Mouse (Mus musculus) liver, postnatal 0 days (tissue): ENCODE results near the gene Cnksr3. TPM values are rescaled to one million over a fixed set of nuclear protein-coding genes. Genes with fewer than 3 reads are reported as not detected.

Experiments
- ATAC-seq: fragments of 200-750 bp; cut with Nextera tagmentation; 2 replicates; pipeline ENCODE4 v1.8.0; 2017; ENCODE audit warnings: mild to moderate bottlenecking, moderate library complexity
- DNase-seq: peaks from one replicate; pipeline ENCODE4 v3.0.0-alpha.2; 2016
- H3K27ac ChIP-seq: fragments of 300-500 bp; sonication (generic); 2 replicates; pipeline ENCODE4 v1.5.1; 2014; ENCODE audit warnings: antibody characterized with exemption, moderate library complexity, mild to moderate bottlenecking, low read depth
- H3K27me3 ChIP-seq: fragments of 300-500 bp; sonication (generic); 2 replicates; pipeline ENCODE4 v1.6.1; 2014; ENCODE audit warnings: low read length, control low read depth, mixed read lengths; ENCODE audit not compliant: insufficient read depth
- H3K36me3 ChIP-seq: fragments of 300-500 bp; sonication (generic); replicated peaks from 2 replicates; pipeline ENCODE4 v1.6.1; 2014; ENCODE audit warnings: mild to moderate bottlenecking, control low read depth, low read length, moderate library complexity, mixed read lengths; ENCODE audit not compliant: insufficient read depth
- H3K4me1 ChIP-seq: fragments of 300-500 bp; sonication (generic); 2 replicates; pipeline ENCODE4 v1.6.1; 2014; ENCODE audit warnings: antibody characterized with exemption, mild to moderate bottlenecking, control low read depth; ENCODE audit not compliant: insufficient read depth
- H3K4me2 ChIP-seq: fragments of 300-500 bp; sonication (generic); 2 replicates; pipeline ENCODE4 v1.6.1; 2014; ENCODE audit warnings: low read depth, mild to moderate bottlenecking, low read length, moderate library complexity, mixed read lengths
- H3K4me3 ChIP-seq: fragments of 300-500 bp; sonication (generic); 2 replicates; pipeline ENCODE4 v1.5.1; 2014; ENCODE audit warnings: low read depth, low read length
- H3K9ac ChIP-seq: fragments of 300-500 bp; sonication (generic); replicated peaks from 2 replicates; pipeline ENCODE4 v1.6.1; 2014; ENCODE audit warnings: mild to moderate bottlenecking, moderate library complexity
- H3K9me3 ChIP-seq: fragments of 300-500 bp; sonication (generic); 2 replicates; pipeline ENCODE4 v1.6.1; 2016; ENCODE audit warnings: mild to moderate bottlenecking, control low read depth, low read length, mixed read lengths
- CTCF ChIP-seq: sonication (generic); IDR thresholded peaks from 2 replicates; pipeline ENCODE4 v1.5.1; 2016; ENCODE audit warnings: antibody characterized with exemption, low read depth
- EP300 ChIP-seq: IDR thresholded peaks from 2 replicates; pipeline ENCODE4 v1.6.1; 2016; ENCODE audit warnings: antibody characterized with exemption, low read depth, mild to moderate bottlenecking
- WGBS: fragments of 180-500 bp; shearing (Covaris S2); extraction: QIAGEN DNeasy Blood & Tissue Kit; methylation state at CpG from one replicate; pipeline ENCODE4 v1.1.7; 2014; ENCODE audit not compliant: insufficient replicate concordance; 5-methylcytosine and 5-hydroxymethylcytosine counted together
- polyA plus RNA-seq: library from polyadenylated mRNA; unstranded; fragments of >200 nt; fragmentation: Nextera tagmentation; extraction: Ambion mirVana; gene quantifications from 2 replicates; pipeline ENCODE4 v1.2.1, GENCODE M21; 2015

Gene Cnksr3
- polyA plus RNA-seq, 1 experiment from 2014 or later, result 3.8 TPM

DNA sequence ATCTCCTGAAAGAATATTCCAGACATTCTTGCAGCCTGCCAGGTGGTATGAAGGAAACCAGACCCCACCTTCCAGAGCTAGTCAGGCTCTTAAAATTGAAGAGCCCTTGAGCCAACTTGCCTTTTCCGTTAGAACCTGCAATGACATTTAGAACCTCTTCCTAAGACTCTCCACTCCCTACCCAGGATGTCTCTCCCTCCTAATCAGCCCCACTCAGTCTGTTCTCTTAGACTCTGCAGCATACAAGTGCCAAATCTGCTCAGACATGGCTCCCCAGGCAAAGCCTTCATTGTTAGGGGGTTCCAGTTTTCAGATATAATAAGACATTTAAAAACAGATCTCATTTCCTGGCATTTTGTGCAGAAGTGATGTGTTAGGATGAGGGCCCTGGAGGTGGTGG, 108.2 kb downstream of the Cnksr3 start:
- Histone ChIP-seq H3K4me3 (no peak overlapping the region), H3K27me3 (no peaks in the 10 kb centered on the region), H3K4me1 (no peaks in the 10 kb centered on the region), H3K9me3 (no peaks in the 10 kb centered on the region), H3K4me2 (no peak overlapping the region), H3K9ac (no peak overlapping the region), H3K27ac (no peak overlapping the region), H3K36me3 (no peaks in the 10 kb centered on the region)
- 60% methylated on average over 1 of the region's 1 CpGs for WGBS
- DNase-seq, result no peak
- no peak for ATAC-seq
- no peak for TF ChIP-seq EP300
- TF ChIP-seq CTCF, result no peak

DNA sequence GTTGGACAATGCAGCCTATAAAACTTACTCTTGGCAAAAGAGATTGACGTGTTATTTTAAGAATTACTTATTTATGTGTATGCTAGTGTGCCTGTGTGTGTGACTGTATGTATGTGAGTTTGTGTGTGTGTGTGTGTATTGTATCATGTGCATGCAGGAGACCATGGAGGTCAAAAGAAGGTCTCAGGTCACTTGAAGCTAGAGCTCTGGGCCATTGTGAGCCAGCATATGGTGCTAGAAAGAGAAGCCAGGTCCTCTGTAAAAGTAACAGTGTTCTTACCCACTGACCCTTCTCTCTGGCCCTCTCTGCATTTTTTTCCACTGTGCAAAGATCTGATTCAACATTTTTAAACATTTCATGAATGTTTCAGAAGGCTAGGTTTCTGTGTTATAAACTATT, 134.1 kb downstream of the Cnksr3 start:
- H3K27ac ChIP-seq, result no peak overlapping the region
- H3K4me3 ChIP-seq, result no peak overlapping the region
- ATAC-seq (no peak), DNase-seq (no peak)
- TF ChIP-seq EP300 (no peak), CTCF (no peak)
- H3K4me1 ChIP-seq, result no peaks in the 10 kb centered on the region
- H3K9me3 ChIP-seq, result no peaks in the 10 kb centered on the region
- no peak overlapping the region for H3K4me2 ChIP-seq
- H3K27me3 ChIP-seq, result no peaks in the 10 kb centered on the region
- 88% methylated on average over 1 of the region's 1 CpGs for WGBS
- no peaks in the 10 kb centered on the region for H3K36me3 ChIP-seq
- no peak overlapping the region for H3K9ac ChIP-seq

DNA sequence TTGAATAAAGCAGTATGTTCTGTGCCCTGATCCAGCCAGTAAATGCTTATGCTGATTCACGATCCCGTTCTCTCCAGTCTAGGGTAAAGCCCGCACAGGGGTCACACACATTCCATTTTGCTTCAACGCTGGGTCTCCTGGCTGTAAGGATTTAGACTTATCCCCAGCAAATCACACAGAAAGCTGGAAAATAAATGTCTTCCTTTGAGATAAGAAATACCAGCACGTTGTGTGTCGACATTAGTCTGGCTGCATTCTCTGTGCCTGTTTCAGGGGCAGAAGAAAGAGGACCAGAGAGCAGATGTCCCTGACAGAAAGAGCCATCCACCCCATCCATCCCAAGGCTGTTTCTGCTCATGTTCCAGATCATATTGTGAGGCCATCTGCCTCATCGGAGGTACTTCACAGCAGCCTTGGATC, 134.6 kb downstream of the Cnksr3 start:
- 74% methylated on average over 7 of the region's 7 CpGs for WGBS
- DNase-seq, result no peak
- Histone ChIP-seq H3K4me3 (no peak overlapping the region), H3K27me3 (no peaks in the 10 kb centered on the region), H3K27ac (no peak overlapping the region), H3K36me3 (no peaks in the 10 kb centered on the region), H3K4me1 (no peaks in the 10 kb centered on the region), H3K4me2 (no peak overlapping the region), H3K9me3 (no peaks in the 10 kb centered on the region), H3K9ac (no peak overlapping the region)
- no peak for ATAC-seq
- TF ChIP-seq CTCF, result no peak
- TF ChIP-seq EP300, result no peak

DNA sequence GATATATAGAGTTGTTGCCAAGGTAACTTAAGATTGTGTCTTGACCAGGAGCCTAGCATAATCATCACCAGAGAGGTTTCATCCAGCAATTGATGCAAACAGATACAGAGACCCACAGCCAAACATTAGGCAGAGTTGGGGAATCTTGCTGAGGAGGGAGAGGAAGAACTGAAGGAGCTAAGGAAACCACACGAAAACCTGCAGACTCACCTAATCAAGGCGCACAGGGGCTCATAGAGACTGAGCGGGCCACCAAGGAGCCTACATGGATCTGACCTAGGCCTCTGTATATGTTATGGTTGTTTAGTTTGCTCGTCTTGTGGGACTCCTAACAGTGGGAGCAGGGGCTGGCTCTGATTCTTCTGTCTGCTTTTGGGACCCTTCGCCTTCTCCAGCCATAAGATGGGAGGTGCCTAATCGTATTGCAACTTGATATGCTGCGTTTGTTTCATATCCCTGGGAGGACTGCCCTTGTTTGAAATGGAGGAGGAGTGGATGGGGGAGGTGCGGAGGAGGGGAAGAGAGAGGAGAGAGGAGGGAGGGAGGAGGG, 135.3 kb downstream of the Cnksr3 start:
- Histone ChIP-seq H3K4me1 (no peaks in the 10 kb centered on the region), H3K9ac (no peak overlapping the region), H3K4me3 (no peak overlapping the region), H3K27me3 (no peaks in the 10 kb centered on the region), H3K9me3 (no peaks in the 10 kb centered on the region), H3K4me2 (no peak overlapping the region), H3K36me3 (no peaks in the 10 kb centered on the region), H3K27ac (no peak overlapping the region)
- ATAC-seq (no peak), DNase-seq (no peak)
- WGBS, result 59% methylated on average over 7 of the region's 8 CpGs
- TF ChIP-seq CTCF, result no peak
- no peak for TF ChIP-seq EP300

DNA sequence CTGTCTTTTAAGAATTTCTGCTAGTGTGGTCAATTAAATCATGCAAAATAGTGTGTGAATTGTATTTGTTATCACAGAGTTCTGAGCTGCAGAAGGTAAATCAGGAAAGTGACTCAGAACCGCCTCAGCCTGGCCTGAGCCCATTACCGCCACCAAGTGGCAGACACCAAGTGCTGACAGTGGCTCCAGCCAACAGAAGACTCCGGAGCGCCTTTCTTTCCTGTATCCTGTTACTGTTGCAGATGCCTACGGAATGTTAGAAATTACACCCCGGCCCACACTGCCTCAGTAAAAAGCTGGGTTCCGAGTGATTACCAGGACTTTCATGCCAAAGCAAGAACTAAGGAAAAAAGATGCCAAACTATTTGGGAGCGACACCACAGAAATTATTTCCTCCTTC, 135.8 kb downstream of the Cnksr3 start:
- H3K27me3 ChIP-seq, result no peaks in the 10 kb centered on the region
- no peak overlapping the region for H3K4me3 ChIP-seq
- whole genome bisulfite sequencing, result 15% methylated on average over 8 of the region's 8 CpGs
- H3K36me3 ChIP-seq, result no peaks in the 10 kb centered on the region
- no peaks in the 10 kb centered on the region for H3K4me1 ChIP-seq
- H3K9me3 ChIP-seq, result no peaks in the 10 kb centered on the region
- no peak overlapping the region for H3K9ac ChIP-seq
- TF ChIP-seq EP300, result no peak
- peak; percentile 82 for TF ChIP-seq CTCF
- DNase-seq, result peak; percentile 64
- no peak overlapping the region for H3K27ac ChIP-seq
- ATAC-seq, result 0 out of 2 replicates have a peak, but pooled peaks have one; percentile 49
- no peak overlapping the region for H3K4me2 ChIP-seq

DNA sequence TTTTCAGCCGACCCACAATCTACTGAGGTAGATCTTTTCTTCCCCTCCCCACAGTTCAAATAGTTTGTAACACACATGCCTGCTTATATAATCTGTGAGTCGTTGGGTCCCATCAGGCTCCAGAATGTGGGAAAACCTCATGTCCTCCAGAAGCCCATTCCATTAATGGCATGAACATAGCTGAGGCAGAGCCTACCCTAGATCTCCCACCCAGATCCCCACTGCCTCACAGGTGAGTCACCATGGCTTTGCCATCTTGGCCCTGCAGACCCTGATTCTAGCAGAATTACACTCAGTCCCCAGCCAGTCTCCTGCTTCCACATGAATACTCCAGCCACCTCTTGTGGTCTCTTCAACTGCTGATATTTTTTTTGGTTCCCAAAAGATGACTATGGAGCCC, 136.4 kb downstream of the Cnksr3 start:
- Histone ChIP-seq H3K27me3 (no peaks in the 10 kb centered on the region), H3K9ac (no peak overlapping the region), H3K4me1 (no peaks in the 10 kb centered on the region), H3K27ac (no peak overlapping the region), H3K4me3 (no peak overlapping the region), H3K36me3 (no peaks in the 10 kb centered on the region), H3K4me2 (no peak overlapping the region), H3K9me3 (no peaks in the 10 kb centered on the region)
- ATAC-seq (no peak), DNase-seq (no peak)
- TF ChIP-seq EP300 (no peak), CTCF (no peak)
- WGBS, result 80% methylated on average over 2 of the region's 2 CpGs

DNA sequence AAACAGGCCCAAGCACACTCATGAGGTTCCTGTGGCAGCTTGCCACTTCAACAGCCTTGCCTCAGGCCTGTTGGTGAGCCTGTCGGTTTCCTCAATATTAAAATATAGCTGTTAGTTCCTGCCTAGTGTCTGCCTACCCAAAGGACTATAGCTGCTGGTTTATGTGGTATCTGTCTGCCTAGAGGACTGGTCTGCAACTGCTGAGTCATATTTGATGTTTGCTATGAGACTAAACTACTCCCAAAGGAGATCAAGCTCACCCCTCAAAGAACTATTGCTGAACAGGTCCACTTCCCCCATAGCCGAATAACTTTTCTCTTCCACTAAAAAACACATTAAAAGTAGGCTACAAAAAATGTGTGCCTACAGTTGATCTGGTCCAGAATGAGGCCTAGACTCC, 137.8 kb downstream of the Cnksr3 start:
- DNase-seq (no peak), ATAC-seq (no peak)
- Histone ChIP-seq H3K9ac (no peak overlapping the region), H3K9me3 (no peaks in the 10 kb centered on the region), H3K27ac (no peak overlapping the region), H3K36me3 (no peaks in the 10 kb centered on the region), H3K4me3 (no peak overlapping the region), H3K27me3 (no peaks in the 10 kb centered on the region), H3K4me2 (no peak overlapping the region), H3K4me1 (no peaks in the 10 kb centered on the region)
- WGBS, result 63% methylated on average over 2 of the region's 2 CpGs
- TF ChIP-seq CTCF (no peak), EP300 (no peak)
